Mouse (Mus musculus) kidney, adult 11 months (tissue): ENCODE data around the gene Micall2.
A peak's percentile ranks its signal among the peaks of the same experiment; 100 is the strongest.
"Not testable (repeated sequence)": the region's sequence is repeated elsewhere in the genome, so short reads cannot be mapped to it uniquely, and the experiment has no call there.

Experiments
- DNase-seq: peaks from one replicate; pipeline ENCODE4 v3.0.0; 2022

Micall2 gene

DNA sequence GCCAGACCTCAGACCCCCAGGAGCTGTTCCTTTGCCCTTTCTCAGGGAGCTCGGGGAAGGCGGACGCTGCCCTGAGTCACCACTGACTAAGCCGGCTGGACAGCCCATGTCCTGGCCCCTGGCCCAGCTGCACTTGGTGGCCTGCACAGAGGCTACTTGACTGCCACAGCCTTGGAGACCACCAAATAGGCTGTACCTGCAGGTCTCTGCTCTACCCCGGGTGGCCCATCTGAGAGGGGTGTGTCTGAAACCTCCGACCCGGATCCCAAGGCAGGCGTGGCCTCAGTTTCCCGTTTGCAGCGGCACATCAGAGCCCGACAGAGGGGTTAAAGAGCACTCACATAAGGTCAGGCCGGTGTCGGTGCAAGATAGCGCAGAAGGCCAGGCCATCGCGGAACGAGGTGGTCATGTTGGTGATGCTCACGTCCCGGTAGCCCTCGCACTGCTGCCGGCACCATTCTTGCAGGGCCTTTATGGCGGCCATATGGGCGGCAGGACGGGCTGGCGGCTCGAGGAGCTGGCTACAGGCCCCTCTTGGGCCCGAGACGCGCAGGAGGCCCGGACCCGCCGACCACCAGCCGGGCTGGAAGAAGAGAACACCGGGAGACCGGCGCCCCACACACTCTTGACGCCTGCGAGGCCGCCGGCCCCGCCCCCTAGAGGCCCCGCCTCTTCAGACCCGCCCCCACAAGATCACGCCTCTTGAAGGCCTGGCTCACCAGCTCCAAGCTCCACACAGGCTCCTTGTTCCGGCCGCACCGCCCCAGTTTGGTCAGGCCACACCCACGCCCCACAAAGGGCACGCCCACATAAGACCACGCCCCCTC lies at the start of gene Micall2:
Gene Micall2, minus strand, starts transcription at position 660 of the 827 bp plus-strand sequence.
- peak; percentile 98 for DNase-seq

GRCm38 (mm10) chr5:139781406-139781805 lies 45.3 kb upstream of the Micall2 start:
- DNase-seq, result no peak

DNA sequence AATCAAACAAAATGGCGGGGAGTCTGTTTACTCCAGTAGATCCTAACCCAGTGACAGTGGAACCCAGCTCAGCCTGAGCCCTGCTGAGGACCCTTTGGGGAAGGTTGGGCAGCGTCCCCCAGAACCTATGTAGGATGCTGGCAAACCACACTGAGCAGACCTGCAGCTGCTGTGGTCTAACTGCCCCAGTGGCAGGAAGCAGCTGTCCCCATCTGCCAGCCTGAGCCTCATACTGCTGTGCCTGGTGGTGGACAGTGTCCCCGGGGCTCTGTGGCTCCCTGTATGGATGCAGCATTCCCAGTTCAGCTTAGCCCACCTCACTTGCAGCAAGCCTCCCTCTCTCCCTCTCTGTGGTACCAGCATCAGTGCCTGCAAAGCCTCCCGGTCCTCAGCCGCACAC lies 40.8 kb upstream of the Micall2 start:
- DNase-seq, result no peak

DNA sequence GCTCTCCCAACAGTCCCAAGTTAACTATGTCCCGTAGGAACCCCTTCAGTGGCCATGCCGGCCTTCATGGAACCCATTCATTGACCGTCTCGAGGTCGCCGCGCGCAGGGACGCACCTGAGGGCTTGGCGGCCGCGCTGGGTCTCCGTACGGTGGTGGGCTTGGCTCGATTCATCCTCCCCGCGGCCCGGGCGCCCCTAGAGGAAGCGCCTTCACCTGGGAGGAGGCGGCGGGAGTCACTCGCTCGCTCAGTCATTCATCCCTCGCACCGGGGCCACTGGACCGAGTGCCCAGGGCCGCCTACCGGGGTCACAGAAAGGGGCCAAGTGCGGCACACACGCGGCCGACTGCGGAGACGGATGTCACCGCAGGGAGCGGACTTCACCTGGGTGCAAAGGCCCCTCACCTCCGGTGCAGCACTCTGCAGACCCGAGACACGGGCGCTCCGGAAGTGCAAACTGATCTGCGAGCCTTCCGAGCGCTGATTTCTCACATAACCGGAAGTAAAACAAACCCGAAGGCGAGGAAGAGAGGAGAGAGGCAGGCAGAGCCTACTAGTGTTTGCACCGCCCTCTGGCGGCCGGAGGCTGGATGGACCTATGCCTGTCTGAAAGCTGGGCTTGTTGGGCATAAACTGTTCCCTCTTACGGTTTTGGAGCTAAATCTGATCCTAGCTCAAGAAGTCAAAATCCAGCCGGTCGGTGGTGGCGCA lies 39.2 kb upstream of the Micall2 start, which contains the start of gene Ints1:
Gene Ints1, minus strand, starts transcription at position 459 of the 711 bp plus-strand sequence.
- peak; percentile 95 for DNase-seq

DNA sequence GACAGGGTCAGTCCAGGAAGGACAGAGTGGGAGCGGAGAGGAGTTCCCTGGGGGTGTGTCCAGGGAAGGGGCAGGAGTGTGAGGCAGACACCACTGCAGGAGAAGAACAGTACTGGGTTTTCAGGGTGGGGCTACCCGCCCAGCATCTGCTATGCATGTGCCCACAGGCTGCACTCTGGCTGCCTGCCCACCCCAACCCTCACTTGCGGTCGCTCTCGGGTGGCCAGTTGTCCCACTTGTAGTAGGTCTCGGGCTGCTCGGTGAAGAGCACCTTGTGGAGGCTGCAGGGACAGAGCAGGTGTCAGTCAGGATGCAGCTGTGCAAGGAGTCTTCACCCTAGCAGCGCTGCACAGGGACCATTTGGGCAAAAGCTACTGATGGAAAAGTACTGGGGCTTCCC lies 32.1 kb upstream of the Micall2 start:
- no peak for DNase-seq

- no peak for DNase-seq
Measured at GRCm38 (mm10) chr5:139764296-139764695, 28.2 kb upstream of the Micall2 start.

GRCm38 (mm10) chr5:139758096-139758495 lies 22.0 kb upstream of the Micall2 start:
- DNase-seq, result no peak

GRCm38 (mm10) chr5:139756586-139756985 lies 20.4 kb upstream of the Micall2 start:
- DNase-seq, result no peak

GRCm38 (mm10) chr5:139756135-139756534 lies 20.0 kb upstream of the Micall2 start:
- no peak for DNase-seq

GRCm38 (mm10) chr5:139754753-139755152 lies 18.6 kb upstream of the Micall2 start:
- DNase-seq, result no peak

DNA sequence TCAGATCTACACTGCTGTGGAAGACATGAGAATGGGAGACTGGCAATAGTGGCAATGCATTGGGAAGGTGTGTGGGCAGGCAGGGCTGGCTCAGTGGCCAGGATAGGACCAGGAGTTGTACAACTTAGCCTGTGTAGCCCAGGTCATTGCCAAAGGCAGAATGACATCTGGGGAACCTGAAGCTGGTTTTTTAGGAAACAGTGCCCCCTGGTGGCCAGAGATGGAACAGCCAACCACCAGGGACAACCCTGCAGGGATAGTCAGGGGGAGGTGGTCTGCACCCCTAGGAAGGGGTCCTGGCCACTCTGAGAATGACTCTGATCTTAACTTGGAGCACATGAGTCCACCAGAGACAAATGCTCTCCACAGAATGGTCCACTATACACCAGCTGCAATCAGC lies 14.4 kb upstream of the Micall2 start:
- DNase-seq, result peak; percentile 41

- DNase-seq, result peak; percentile 90
Measured at GRCm38 (mm10) chr5:139749413-139750125, 13.4 kb upstream of the Micall2 start.

DNA sequence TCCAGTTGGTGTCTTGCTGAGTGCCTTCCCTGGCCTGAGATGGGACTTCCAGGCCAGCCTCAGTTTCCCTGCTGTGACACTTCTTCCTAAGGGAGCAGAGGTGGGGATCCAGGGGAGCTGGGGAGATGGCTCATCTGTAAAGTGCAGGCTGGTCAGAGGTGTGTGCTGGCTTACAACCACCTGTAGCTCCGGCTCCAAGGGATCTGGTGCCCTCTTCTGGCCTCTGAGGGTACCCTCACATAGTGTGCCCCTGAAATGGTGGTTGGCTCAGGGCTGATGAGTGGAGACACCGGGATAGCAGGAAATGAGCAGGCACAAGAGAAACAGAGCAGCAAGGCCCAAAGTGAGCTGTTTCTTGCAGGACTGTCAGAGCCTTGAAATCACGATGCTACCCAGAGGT lies 9.6 kb upstream of the Micall2 start:
- peak; percentile 69 for DNase-seq

DNA sequence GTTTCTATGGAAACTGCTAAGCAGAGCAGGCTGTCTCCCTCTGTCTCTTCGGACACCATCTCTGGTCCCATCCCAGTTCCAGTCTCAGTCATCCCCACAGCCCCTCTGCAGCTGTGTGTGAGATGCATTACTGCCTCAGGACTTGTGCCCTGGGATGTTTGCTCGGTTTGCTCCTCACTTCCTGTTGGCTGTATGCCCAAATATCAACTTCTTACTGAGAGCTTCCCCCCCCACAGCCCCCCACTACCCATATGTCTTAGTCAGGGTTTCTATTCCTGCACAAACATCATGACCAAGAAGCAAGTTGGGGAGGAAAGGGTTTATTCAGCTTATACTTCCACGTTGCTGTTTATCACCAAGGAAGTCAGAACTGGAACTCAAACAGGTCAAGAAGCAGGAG lies 6.5 kb upstream of the Micall2 start:
- DNase-seq, result not testable (repeated sequence)

DNA sequence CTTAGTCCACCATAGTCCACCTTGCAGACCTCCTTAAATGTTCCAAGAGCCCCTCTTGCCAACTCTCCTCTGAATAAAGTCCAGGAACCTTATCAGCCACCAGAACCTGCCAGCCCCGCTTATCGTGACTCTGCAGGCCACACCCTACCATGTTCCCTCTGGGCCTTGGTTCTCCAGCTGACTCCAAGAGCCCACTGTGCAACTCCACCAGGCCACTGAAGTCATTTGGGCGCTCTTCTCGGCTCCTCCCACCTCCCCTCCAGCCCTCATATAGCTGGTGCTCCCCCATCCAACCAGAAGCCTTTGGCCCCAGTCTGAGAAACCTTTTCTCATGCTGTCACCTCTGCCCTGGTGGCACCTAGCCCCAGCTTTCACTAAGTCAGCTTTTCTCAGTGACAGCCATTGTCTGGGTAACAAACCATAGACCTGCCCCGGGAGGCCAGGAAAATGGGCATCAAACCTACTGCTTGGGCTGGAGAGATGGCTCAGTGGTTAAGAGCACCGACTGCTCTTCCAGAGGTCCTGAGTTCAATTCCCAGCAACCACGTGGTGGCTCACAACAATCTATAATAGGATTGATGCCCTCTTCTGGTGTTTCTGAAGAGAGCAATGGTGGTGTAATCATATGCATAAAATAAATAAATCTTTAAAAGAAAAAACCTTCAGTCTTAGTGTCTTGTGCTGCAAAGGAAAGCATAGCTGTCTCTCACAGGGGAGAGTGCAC lies 2.6 kb upstream of the Micall2 start:
- no peak for DNase-seq

DNA sequence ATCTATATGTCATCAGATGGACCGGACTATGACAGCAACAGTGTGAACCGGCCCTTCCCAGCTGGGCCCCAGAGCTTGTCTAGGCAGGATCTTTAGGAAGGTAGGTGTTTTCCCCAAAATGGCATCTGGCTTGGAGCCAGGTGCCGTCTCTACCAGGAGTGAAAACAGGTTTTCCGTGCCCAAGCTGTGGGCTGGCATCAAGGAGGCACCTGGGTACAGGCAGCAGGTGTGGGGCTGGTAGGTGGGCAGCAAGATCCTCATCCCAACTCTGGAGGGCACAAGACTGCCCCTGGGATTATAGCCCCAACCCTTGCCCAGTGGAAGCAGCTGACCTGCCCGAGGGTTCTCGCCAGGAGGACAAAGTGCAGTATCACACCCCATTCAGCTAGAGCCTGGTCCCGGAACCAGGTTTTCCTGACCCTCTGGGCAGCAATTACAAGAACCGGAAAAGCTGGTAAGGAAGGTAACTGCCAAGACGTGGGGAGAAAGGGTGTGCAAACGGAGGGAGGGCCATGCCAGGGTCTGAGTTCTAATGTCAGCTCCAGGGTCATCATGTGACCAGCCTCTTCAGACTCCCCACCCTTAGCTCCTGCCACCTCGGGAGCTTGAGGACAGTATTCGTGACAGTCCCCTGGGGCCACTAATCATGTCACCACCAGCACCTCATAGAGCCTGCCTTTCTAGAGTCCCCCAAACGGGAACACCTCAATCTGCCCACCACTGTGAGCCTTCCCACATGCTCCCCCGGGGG lies 1.9 kb upstream of the Micall2 start:
- peak; percentile 86 for DNase-seq

- no peak for DNase-seq
Measured at GRCm38 (mm10) chr5:139736504-139736940, 386 bp upstream of the Micall2 start.

- DNase-seq, result no peak
Measured at GRCm38 (mm10) chr5:139734746-139735145, 1.4 kb downstream of the Micall2 start.

DNA sequence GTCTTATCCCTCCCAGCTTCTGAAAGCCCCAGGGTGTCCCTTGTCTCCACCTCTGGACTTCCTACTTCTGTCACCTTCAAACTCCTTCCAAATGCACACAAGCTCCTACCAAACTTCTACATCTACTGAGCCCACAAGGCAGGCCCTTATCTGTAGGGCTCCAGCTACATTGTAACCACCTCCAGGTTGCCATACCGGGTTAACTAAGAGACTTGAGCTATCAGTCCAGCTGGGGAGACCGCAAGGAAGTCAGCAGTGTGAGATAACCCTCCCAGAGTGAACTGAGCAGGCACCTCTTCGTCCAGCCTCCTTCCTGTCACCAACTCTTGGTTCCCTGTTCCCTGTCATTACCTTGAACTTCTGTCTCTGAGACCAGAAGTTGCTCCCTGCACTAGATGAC lies 2.1 kb downstream of the Micall2 start:
- DNase-seq, result no peak

DNA sequence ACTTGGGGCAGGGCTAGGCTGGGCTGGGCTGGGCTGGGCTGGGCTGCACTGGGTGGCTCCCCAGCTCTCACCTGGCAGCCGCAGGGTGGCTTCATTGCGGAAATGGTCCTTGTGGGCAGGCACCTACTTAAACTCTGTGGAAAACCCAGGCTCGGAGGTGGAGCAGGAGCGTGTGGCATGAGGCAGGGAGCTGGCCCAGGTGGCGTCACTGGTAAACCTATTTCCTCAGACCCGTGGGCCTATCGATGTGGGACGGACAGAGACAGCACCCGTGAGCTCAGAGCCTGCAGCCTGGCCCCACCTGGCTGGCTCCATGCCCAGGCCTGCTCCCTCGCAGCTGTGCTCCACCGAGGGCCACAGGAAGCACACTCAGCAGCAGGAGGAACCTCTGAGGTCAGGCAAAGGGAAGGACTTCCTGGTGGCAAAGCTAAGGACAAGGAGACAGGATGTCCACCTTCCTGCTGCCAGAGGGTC lies 3.5 kb downstream of the Micall2 start:
- peak; percentile 71 for DNase-seq

- DNase-seq, result no peak
Measured at GRCm38 (mm10) chr5:139730712-139731486, 5.2 kb downstream of the Micall2 start.
